Mouse (Mus musculus): ENCODE data around the gene Gcdh. TPM values are rescaled to one million over a fixed set of nuclear protein-coding genes. Genes with fewer than 3 reads are reported as not detected.

The Gcdh gene
- total RNA-seq, 2 experiments from 2014 or later, result 31.3 to 38.3 TPM

- intact Hi-C loops (cut with DNase I), result no loop called here
- peak; percentile 92 to 96 for DNase-seq (ENCODE audit: low spot score in 2 of 2)
These were observed 53.3 kb downstream of the Gcdh start, which contains the start of gene Rad23a for GRCm38 (mm10) chr8:84840248-84840999. Rad23a (minus strand) TSS chr8:84840665.

- intact Hi-C loops (cut with DNase I), result no loop called here
- no peak for DNase-seq (ENCODE audit: low spot score in 2 of 2)
These were observed 53.9 kb downstream of the Gcdh start for GRCm38 (mm10) chr8:84839875-84840247.

GRCm38 (mm10) chr8:84839411-84839810 is 54.3 kb downstream of the Gcdh start:
- intact Hi-C loops (cut with DNase I), result no loop called here
- DNase-seq (ENCODE audit: low spot score in 2 of 2), result no peak

GRCm38 (mm10) chr8:84838513-84838912 is 55.2 kb downstream of the Gcdh start:
- intact Hi-C loops (cut with DNase I), result no loop called here

GRCm38 (mm10) chr8:84837912-84838470 is 55.7 kb downstream of the Gcdh start:
- no peak for DNase-seq (ENCODE audit: low spot score in 2 of 2)
- intact Hi-C loops (cut with DNase I), result no loop called here

More at GRCm38 (mm10) chr8:84838513-84838912, 55.2 kb downstream of the Gcdh start:
- DNase-seq (ENCODE audit: low spot score in 2 of 2), result no peak

GRCm38 (mm10) chr8:84837149-84837911 is 56.4 kb downstream of the Gcdh start:
- no peak for DNase-seq (ENCODE audit: low spot score in 2 of 2)
- intact Hi-C loops (cut with DNase I), result no loop called here

Small RNAs within 50 kb of the gene (microRNA-seq; reads per million reads assigned to microRNA genes)
- gene Gm24197, result 2.5 to 5.7 reads per million in 2 experiments
- gene Mir7069, result 7.7 to 13.4 reads per million in 2 experiments

Other genes starting within 250 kb of the Gcdh start
- gene Ier2, start 231.1 kb downstream of the Gcdh start, total RNA-seq (2021), result 10 to 100 TPM; 10.5 to 18.3 TPM
- gene Trmt1, start 207.6 kb downstream of the Gcdh start, total RNA-seq (2021), result 10 to 100 TPM; 85.2 to 90.1 TPM
- gene Nacc1, start 206.1 kb downstream of the Gcdh start, total RNA-seq (2021), result 10 to 100 TPM; 97.8 to 97.9 TPM
- gene Lyl1, start 192.5 kb downstream of the Gcdh start, total RNA-seq (2021), result 1 to 10 TPM; 2.8 to 3.5 TPM
- under 1 TPM in 1 of 2 experiments, not detected in 1; 0.71 TPM for gene G430095P16Rik, start 170.9 kb downstream of the Gcdh start, total RNA-seq (2021)
- gene Nfix, start 93.6 kb downstream of the Gcdh start, total RNA-seq (2021), result 100 to 1,000 TPM; 273 to 322 TPM
- gene Dand5, start 71.1 kb downstream of the Gcdh start, total RNA-seq (2021), result 1 to 10 TPM; 8.3 to 9.5 TPM
- 10 to 100 TPM; 23.4 to 24.7 TPM for gene Gadd45gip1, start 62.4 kb downstream of the Gcdh start, total RNA-seq (2021)
- 10 to 100 TPM; 67.8 to 73.7 TPM for gene Rad23a, start 53.3 kb downstream of the Gcdh start, total RNA-seq (2021)
- gene Calr, start 47.0 kb downstream of the Gcdh start, total RNA-seq (2021), result 100 to 1,000 TPM; 562 to 564 TPM
- 10 to 100 TPM; 42.5 to 46.0 TPM for gene Farsa, start 36.9 kb downstream of the Gcdh start, total RNA-seq (2021)
- gene Syce2, start 21.8 kb downstream of the Gcdh start, total RNA-seq (2021), result 1 to 10 TPM; 6.4 to 6.5 TPM
- not detected for gene Klf1, start 8.0 kb upstream of the Gcdh start, total RNA-seq (2021)
- gene Dnase2a, start 14.6 kb upstream of the Gcdh start, total RNA-seq (2021), result 1 to 10 TPM; 3.5 to 4.0 TPM
- gene Mast1, start 43.4 kb upstream of the Gcdh start, total RNA-seq (2021), result 10 to 100 TPM; 85.7 to 90.3 TPM
- 1 to 10 TPM in 1 of 2 experiments, under 1 TPM in 1; 0.71 to 1.1 TPM for gene Rtbdn, start 53.1 kb upstream of the Gcdh start, total RNA-seq (2021)
- 1 to 10 TPM in 1 of 2 experiments, not detected in 1; 3.5 TPM for gene Gm49661, start 75.5 kb upstream of the Gcdh start, total RNA-seq (2021)
- gene Prdx2, start 75.7 kb upstream of the Gcdh start, total RNA-seq (2021), result 100 to 1,000 TPM; 340 to 356 TPM
- gene Rnaseh2a, start 75.8 kb upstream of the Gcdh start, total RNA-seq (2021), result 10 to 100 TPM; 40.7 to 42.2 TPM
- gene Junb, start 84.8 kb upstream of the Gcdh start, total RNA-seq (2021), result 10 to 100 TPM; 73.3 to 85.1 TPM
- gene Hook2, start 96.7 kb upstream of the Gcdh start, total RNA-seq (2021), result 1 to 10 TPM; 7.2 to 8.5 TPM
- not detected for gene Best2, start 120.6 kb upstream of the Gcdh start, total RNA-seq (2021)
- 100 to 1,000 TPM; 118 to 122 TPM for gene Asna1, start 131.4 kb upstream of the Gcdh start, total RNA-seq (2021)
- gene Trir, start 132.9 kb upstream of the Gcdh start, total RNA-seq (2021), result 100 to 1,000 TPM; 115 to 129 TPM
- gene Tnpo2, start 143.0 kb upstream of the Gcdh start, total RNA-seq (2021), result 100 to 1,000 TPM; 155 to 175 TPM
- 10 to 100 TPM; 23.9 to 24.0 TPM for gene Fbxw9, start 166.1 kb upstream of the Gcdh start, total RNA-seq (2021)
- gene Gm5741, start 174.1 kb upstream of the Gcdh start, total RNA-seq (2021), result 1 to 10 TPM in 1 of 2 experiments, not detected in 1; 1.4 TPM
- gene Dhps, start 177.8 kb upstream of the Gcdh start, total RNA-seq (2021), result 10 to 100 TPM; 54.3 to 64.3 TPM
- gene Wdr83os, start 186.8 kb upstream of the Gcdh start, total RNA-seq (2021), result 10 to 100 TPM; 49.8 to 54.5 TPM
- gene Wdr83, start 187.4 kb upstream of the Gcdh start, total RNA-seq (2021), result 10 to 100 TPM; 24.2 to 26.3 TPM
- 10 to 100 TPM; 38.8 to 39.3 TPM for gene Man2b1, start 189.3 kb upstream of the Gcdh start, total RNA-seq (2021)
- 1 to 10 TPM; 6.9 to 7.7 TPM for gene Zfp791, start 229.2 kb upstream of the Gcdh start, total RNA-seq (2021)